Mouse (Mus musculus): ENCODE results near the gene A4galt. TPM values are rescaled to one million over a fixed set of nuclear protein-coding genes. Genes with fewer than 3 reads are reported as not detected.

Gene A4galt
- total RNA-seq, 1 experiment = 22.7 TPM

GRCm38 (mm10) chr15:83255191-83255782, 3.7 kb upstream of the A4galt start:
- Histone ChIP-seq H3K9me3 (ENCODE audit: control insufficient read depth, insufficient read depth, low read depth, low read length) (no peaks in the 10 kb centered on the region), H3K4me3 (ENCODE audit: insufficient read depth in 1 of 2, low read depth in 1 of 2, low read length in 2 of 2, poor library complexity in 1 of 2, severe bottlenecking in 1 of 2) (no peak overlapping the region), H3K27ac (ENCODE audit: insufficient read depth, low read depth, low read length, poor library complexity, severe bottlenecking) (no peak overlapping the region), H3K36me3 (ENCODE audit: control insufficient read depth, insufficient read depth, low read length, poor library complexity, severe bottlenecking) (no peaks in the 10 kb centered on the region), H3K4me1 (ENCODE audit: control insufficient read depth in 2 of 2, insufficient read depth in 2 of 2, low read length in 2 of 2, poor library complexity in 1 of 2) (peaks cover 2% of the 10 kb centered on the region in 2 experiments; a peak in 1 of 4 replicates), H3K9ac (ENCODE audit: insufficient read depth, low read depth, low read length, poor library complexity, severe bottlenecking) (no peak overlapping the region)
- TF ChIP-seq HCFC1 (IDR thresholded peaks at IDR 0.05; ENCODE audit: borderline replicate concordance, insufficient read depth, low read length) (no peak), ZC3H11A (IDR thresholded peaks at IDR 0.05; ENCODE audit: borderline replicate concordance, low read depth, low read length) (no peak), MAFK (IDR thresholded peaks at IDR 0.05; ENCODE audit: insufficient read depth, low read depth, low read length) (peak; percentile 94), ZNF384 (IDR thresholded peaks at IDR 0.05; ENCODE audit: low read depth, low read length) (no peak), CHD2 (IDR thresholded peaks at IDR 0.05; ENCODE audit: low read depth, low read length) (no peak)
- in situ Hi-C loops (cut with MboI; ENCODE audit: low sequenced_read_pairs in 2 of 2, unreplicated experiment in 2 of 2) = no loop called here
- no peak for DNase-seq (ENCODE audit: low read depth, low spot score)

DNA sequence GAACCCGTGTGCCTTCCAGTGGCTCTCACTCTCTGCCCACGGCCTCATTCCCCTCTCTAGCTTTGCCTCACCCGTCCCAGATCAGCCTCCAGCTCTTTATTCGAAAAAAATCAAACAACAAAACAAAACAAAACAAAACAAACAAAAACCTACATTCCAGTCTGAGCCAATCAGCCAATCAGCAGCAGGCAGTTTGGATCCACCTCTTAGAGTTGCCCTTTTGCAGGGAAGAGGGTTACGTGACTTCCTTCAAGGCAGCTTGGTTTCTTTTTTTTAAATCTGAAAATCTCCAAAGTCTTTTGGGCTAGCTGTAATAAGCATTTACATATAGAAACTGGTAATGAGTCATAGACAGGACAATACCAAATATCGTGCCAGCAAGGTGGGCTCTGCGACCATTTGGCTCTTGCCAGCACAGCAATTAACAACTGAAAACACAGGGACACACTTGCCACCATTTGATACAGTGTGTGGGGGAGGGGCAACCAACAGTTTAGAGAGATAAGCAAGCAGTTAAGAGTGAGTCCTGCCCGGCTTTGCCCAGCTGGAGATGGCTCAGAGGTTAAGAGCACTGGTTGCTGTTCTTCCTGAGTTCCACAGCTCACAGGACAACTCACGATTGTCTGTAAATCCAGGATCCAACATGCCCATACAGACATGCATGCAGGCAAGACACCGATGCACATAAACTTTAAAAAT, 2.9 kb upstream of the A4galt start:
- no peak overlapping the region for H3K4me3 ChIP-seq (ENCODE audit: insufficient read depth in 1 of 2, low read depth in 1 of 2, low read length in 2 of 2, poor library complexity in 1 of 2, severe bottlenecking in 1 of 2)
- H3K9ac ChIP-seq (ENCODE audit: insufficient read depth, low read depth, low read length, poor library complexity, severe bottlenecking) = peak overlapping the region; percentile 23; the same call in 1 of the 2 replicates
- H3K4me1 ChIP-seq (ENCODE audit: control insufficient read depth in 2 of 2, insufficient read depth in 2 of 2, low read length in 2 of 2, poor library complexity in 1 of 2) = peaks cover 2% of the 10 kb centered on the region in 2 experiments; a peak in 1 of 4 replicates
- no peak for DNase-seq (ENCODE audit: low read depth, low spot score)
- H3K27ac ChIP-seq (ENCODE audit: insufficient read depth, low read depth, low read length, poor library complexity, severe bottlenecking) = peak overlapping the region; percentile 76
- TF ChIP-seq ZC3H11A (IDR thresholded peaks at IDR 0.05; ENCODE audit: borderline replicate concordance, low read depth, low read length) (no peak), HCFC1 (IDR thresholded peaks at IDR 0.05; ENCODE audit: borderline replicate concordance, insufficient read depth, low read length) (no peak), CHD2 (IDR thresholded peaks at IDR 0.05; ENCODE audit: low read depth, low read length) (no peak), ZNF384 (IDR thresholded peaks at IDR 0.05; ENCODE audit: low read depth, low read length) (no peak), MAFK (IDR thresholded peaks at IDR 0.05; ENCODE audit: insufficient read depth, low read depth, low read length) (no peak)
- in situ Hi-C loops (cut with MboI; ENCODE audit: low sequenced_read_pairs in 2 of 2, unreplicated experiment in 2 of 2) = no loop called here
- no peaks in the 10 kb centered on the region for H3K36me3 ChIP-seq (ENCODE audit: control insufficient read depth, insufficient read depth, low read length, poor library complexity, severe bottlenecking)
- H3K9me3 ChIP-seq (ENCODE audit: control insufficient read depth, insufficient read depth, low read depth, low read length) = no peaks in the 10 kb centered on the region

GRCm38 (mm10) chr15:83252060-83252459, 486 bp upstream of the A4galt start:
- 0 out of 2 replicates have a peak, but pooled peaks have one; percentile 54 for TF ChIP-seq ZNF384 (IDR thresholded peaks at IDR 0.05; ENCODE audit: low read depth, low read length)
- no peak for TF ChIP-seq ZC3H11A (IDR thresholded peaks at IDR 0.05; ENCODE audit: borderline replicate concordance, low read depth, low read length)
- no peak for TF ChIP-seq MAFK (IDR thresholded peaks at IDR 0.05; ENCODE audit: insufficient read depth, low read depth, low read length)
- no peak for TF ChIP-seq HCFC1 (IDR thresholded peaks at IDR 0.05; ENCODE audit: borderline replicate concordance, insufficient read depth, low read length)
- TF ChIP-seq CHD2 (IDR thresholded peaks at IDR 0.05; ENCODE audit: low read depth, low read length) = no peak
- in situ Hi-C loops (cut with MboI; ENCODE audit: low sequenced_read_pairs in 2 of 2, unreplicated experiment in 2 of 2) = no loop called here
- DNase-seq (ENCODE audit: low read depth, low spot score) = no peak
- H3K4me3 ChIP-seq (ENCODE audit: insufficient read depth in 1 of 2, low read depth in 1 of 2, low read length in 2 of 2, poor library complexity in 1 of 2, severe bottlenecking in 1 of 2) = peak overlapping the region; percentile 74 to 88
- no peaks in the 10 kb centered on the region for H3K36me3 ChIP-seq (ENCODE audit: control insufficient read depth, insufficient read depth, low read length, poor library complexity, severe bottlenecking)
- no peaks in the 10 kb centered on the region for H3K9me3 ChIP-seq (ENCODE audit: control insufficient read depth, insufficient read depth, low read depth, low read length)
- H3K4me1 ChIP-seq (ENCODE audit: control insufficient read depth in 2 of 2, insufficient read depth in 2 of 2, low read length in 2 of 2, poor library complexity in 1 of 2) = peaks cover 2 to 6% of the 10 kb centered on the region in 2 experiments; a peak in 2 of 4 replicates
- H3K9ac ChIP-seq (ENCODE audit: insufficient read depth, low read depth, low read length, poor library complexity, severe bottlenecking) = peak overlapping the region; percentile 41; the same call in 1 of the 2 replicates
- peak overlapping the region; percentile 48; the same call in 1 of the 2 replicates for H3K27ac ChIP-seq (ENCODE audit: insufficient read depth, low read depth, low read length, poor library complexity, severe bottlenecking)

DNA sequence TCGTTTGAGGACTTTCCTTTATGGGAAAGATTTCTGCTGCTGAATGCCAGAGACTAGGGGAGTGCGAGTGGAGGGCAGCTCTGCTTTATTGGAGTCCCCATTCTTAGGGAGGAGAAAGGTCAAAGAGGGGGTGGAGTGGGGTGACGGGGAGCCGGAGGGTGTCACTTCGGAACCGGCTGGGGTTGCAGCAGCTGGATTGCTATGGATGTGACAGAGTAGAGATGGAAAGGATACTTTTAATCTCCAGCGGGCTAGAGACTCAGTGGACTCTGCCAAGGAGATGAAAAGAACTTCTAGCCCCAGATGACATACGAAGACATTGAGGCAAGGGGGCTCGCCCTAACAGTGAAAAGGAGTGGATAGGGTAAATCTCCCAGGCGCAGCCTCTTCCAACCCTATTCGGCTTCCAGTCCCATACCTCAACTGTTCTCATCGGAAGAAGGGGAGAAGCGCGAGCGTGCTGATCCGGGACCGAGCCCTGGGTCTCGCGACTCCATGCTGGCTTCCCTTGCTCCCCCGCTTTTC, 861 bp downstream of the A4galt start:
- in situ Hi-C loops (cut with MboI; ENCODE audit: low sequenced_read_pairs in 2 of 2, unreplicated experiment in 2 of 2) = no loop called here

More for the DNA sequence above, 861 bp downstream of the A4galt start:
- TF ChIP-seq CHD2 (IDR thresholded peaks at IDR 0.05; ENCODE audit: low read depth, low read length) (no peak), ZNF384 (IDR thresholded peaks at IDR 0.05; ENCODE audit: low read depth, low read length) (no peak), MAFK (IDR thresholded peaks at IDR 0.05; ENCODE audit: insufficient read depth, low read depth, low read length) (no peak), HCFC1 (IDR thresholded peaks at IDR 0.05; ENCODE audit: borderline replicate concordance, insufficient read depth, low read length) (no peak), ZC3H11A (IDR thresholded peaks at IDR 0.05; ENCODE audit: borderline replicate concordance, low read depth, low read length) (no peak)
- H3K4me3 ChIP-seq (ENCODE audit: insufficient read depth in 1 of 2, low read depth in 1 of 2, low read length in 2 of 2, poor library complexity in 1 of 2, severe bottlenecking in 1 of 2) = peak overlapping the region; percentile 74 to 88
- 0 out of 2 replicates have a peak overlapping the region, but pooled peaks have one; percentile 15 for H3K27ac ChIP-seq (ENCODE audit: insufficient read depth, low read depth, low read length, poor library complexity, severe bottlenecking)
- H3K9me3 ChIP-seq (ENCODE audit: control insufficient read depth, insufficient read depth, low read depth, low read length) = no peaks in the 10 kb centered on the region
- H3K36me3 ChIP-seq (ENCODE audit: control insufficient read depth, insufficient read depth, low read length, poor library complexity, severe bottlenecking) = no peaks in the 10 kb centered on the region
- H3K4me1 ChIP-seq (ENCODE audit: control insufficient read depth in 2 of 2, insufficient read depth in 2 of 2, low read length in 2 of 2, poor library complexity in 1 of 2) = peaks cover 2 to 14% of the 10 kb centered on the region in 2 experiments; a peak in 2 of 4 replicates
- peak overlapping the region; percentile 83 for H3K9ac ChIP-seq (ENCODE audit: insufficient read depth, low read depth, low read length, poor library complexity, severe bottlenecking)
- DNase-seq (ENCODE audit: low read depth, low spot score) = no peak

All from ES-E14 (cell line).